Comparison of ENCODE assay signal across 8 mouse cellular contexts in the genomic region with DNA sequence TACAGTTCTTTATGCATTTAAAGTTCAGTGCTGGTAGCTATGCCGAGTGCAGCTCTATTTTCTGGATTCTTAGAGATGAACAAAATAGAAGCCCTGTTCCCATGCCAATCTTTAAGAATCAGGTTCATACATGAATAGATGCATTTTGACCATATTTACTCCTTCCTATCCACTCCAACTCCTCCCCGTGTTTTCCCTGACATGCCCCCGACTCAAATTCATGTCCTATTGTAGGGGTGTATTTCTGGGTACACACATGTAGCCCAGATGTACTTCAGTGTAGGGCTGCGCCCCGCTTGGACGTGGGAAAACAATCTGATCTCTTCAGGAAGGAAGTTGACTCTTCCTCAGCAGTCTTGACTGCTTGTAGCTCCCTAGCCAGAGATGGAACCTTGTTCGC. TPM values are rescaled to one million over a fixed set of nuclear protein-coding genes. Genes with fewer than 3 reads are reported as not detected.
DNase-seq lines count a peak whose midpoint lies in the region; ATAC-seq and TF ChIP-seq lines count a peak whose summit lies in the region.

No protein-coding gene starts in this region.

- peaks cover 24% of the 10 kb centered on the region for H3K4me1 ChIP-seq in heart, embryonic 13.5 days
- no peaks in the 10 kb centered on the region for H3K4me1 ChIP-seq in limb, embryonic 11.5 days (ENCODE audit: control insufficient read depth, insufficient read depth, low read length)
- no peaks in the 10 kb centered on the region for H3K4me1 ChIP-seq in midbrain, postnatal 0 days (ENCODE audit: insufficient read depth, low read length)

- TF ChIP-seq CTCF in midbrain, postnatal 0 days (IDR thresholded peaks at IDR 0.05) = no peak

- ATAC-seq in heart, embryonic 13.5 days (ENCODE audit: extremely low read depth, insufficient number of reproducible peaks, low FRiP score, low TSS enrichment) = no peak
- peak; percentile 33; the same call in 1 of the 2 replicates for ATAC-seq in limb, embryonic 11.5 days (ENCODE audit: insufficient number of reproducible peaks, low FRiP score, low TSS enrichment, low read depth)
- ATAC-seq in midbrain, postnatal 0 days (ENCODE audit: low FRiP score) = peak; percentile 43

- WGBS in heart, embryonic 13.5 days = 9% methylated on average over 7 of the region's 7 CpGs
- 15% methylated on average over 7 of the region's 7 CpGs for WGBS in limb, embryonic 11.5 days
- 17% methylated on average over 7 of the region's 7 CpGs for WGBS in midbrain, postnatal 0 days

- H3K27me3 ChIP-seq in heart, embryonic 13.5 days (replicated peaks) = no peaks in the 10 kb centered on the region
- H3K27me3 ChIP-seq in limb, embryonic 11.5 days (ENCODE audit: control insufficient read depth, insufficient read depth, low read length) = no peaks in the 10 kb centered on the region
- no peaks in the 10 kb centered on the region for H3K27me3 ChIP-seq in midbrain, postnatal 0 days (ENCODE audit: insufficient read depth, low read length)

- peak overlapping the region; percentile 99 for H3K9ac ChIP-seq in heart, embryonic 13.5 days
- H3K9ac ChIP-seq in limb, embryonic 11.5 days (ENCODE audit: low read length) = peak overlapping the region; percentile 95
- H3K9ac ChIP-seq in midbrain, postnatal 0 days (replicated peaks; ENCODE audit: low read length, poor library complexity, severe bottlenecking) = peak overlapping the region; percentile 33

- peak overlapping the region; percentile 84 for H3K4me2 ChIP-seq in heart, embryonic 13.5 days
- peak overlapping the region; percentile 61 for H3K4me2 ChIP-seq in limb, embryonic 11.5 days (ENCODE audit: low read depth, severe bottlenecking)
- H3K4me2 ChIP-seq in midbrain, postnatal 0 days (ENCODE audit: low read depth, low read length, poor library complexity, severe bottlenecking) = peak overlapping the region; percentile 68

- no peaks in the 10 kb centered on the region for H3K9me3 ChIP-seq in heart, embryonic 13.5 days
- no peaks in the 10 kb centered on the region for H3K9me3 ChIP-seq in limb, embryonic 11.5 days (ENCODE audit: control insufficient read depth, low read length)
- H3K9me3 ChIP-seq in midbrain, postnatal 0 days (ENCODE audit: low read length) = no peaks in the 10 kb centered on the region

- DNase-seq in adrenal gland, postnatal 10 days = peak; percentile 14
- no peak for DNase-seq in adrenal gland, postnatal 36 days
- DNase-seq in urinary bladder, postnatal 14 days (ENCODE audit: low spot score) = peak; percentile 5
- DNase-seq in urinary bladder, postnatal 36 days (ENCODE audit: low spot score in 2 of 2) = no peak
- DNase-seq in limb, embryonic 11.5 days (ENCODE audit: low spot score) = peak; percentile 41
- DNase-seq in midbrain, postnatal 0 days (ENCODE audit: low spot score) = peak; percentile 9
- no peak for DNase-seq in left cerebral cortex, postnatal 14 days (ENCODE audit: low spot score in 2 of 2)

- peak overlapping the region; percentile 95 for H3K4me3 ChIP-seq in heart, embryonic 13.5 days
- H3K4me3 ChIP-seq in limb, embryonic 11.5 days (ENCODE audit: low read depth, low read length) = peak overlapping the region; percentile 90
- H3K4me3 ChIP-seq in midbrain, postnatal 0 days (ENCODE audit: low read depth, low read length) = peak overlapping the region; percentile 90

- peak overlapping the region; percentile 100 for H3K27ac ChIP-seq in heart, embryonic 13.5 days (replicated peaks)
- peak overlapping the region; percentile 100 for H3K27ac ChIP-seq in limb, embryonic 11.5 days (replicated peaks; ENCODE audit: low read depth, low read length)
- H3K27ac ChIP-seq in midbrain, postnatal 0 days (ENCODE audit: low read depth, low read length) = peak overlapping the region; percentile 97

- intact Hi-C loops in left cerebral cortex, postnatal 14 days (cut with DNase I) = loop anchor here (5.0 kb wide), 1 partner anchor 105 kb away; the partner anchor contains the start of gene 9330182L06Rik

- H3K36me3 ChIP-seq in heart, embryonic 13.5 days = 0 out of 2 replicates have a peak, but pooled peaks cover 6% of the 10 kb centered on the region
- H3K36me3 ChIP-seq in limb, embryonic 11.5 days (ENCODE audit: control insufficient read depth, insufficient read depth, low read length) = no peaks in the 10 kb centered on the region
- H3K36me3 ChIP-seq in midbrain, postnatal 0 days (ENCODE audit: insufficient read depth, low read length) = no peaks in the 10 kb centered on the region

RNA-seq across cellular contexts. Expression of gene Dmtf1, which starts 0.5 kb away (rescaled TPM):
- 10 to 100 TPM; 22.0 to 30.5 TPM for total RNA-seq in adrenal gland, postnatal 10 days (2021)
- total RNA-seq in adrenal gland, postnatal 36 days (2021) = 10 to 100 TPM; 26.2 to 27.1 TPM
- 24.5 and 27.7 TPM in 2 replicates for polyA plus RNA-seq in heart, embryonic 13.5 days (2015; fragmentation: Nextera tagmentation; extraction: Ambion mirVana)
- polyA plus RNA-seq in limb, embryonic 11.5 days (2014; fragmentation: Nextera tagmentation; extraction: Ambion mirVana) = 65.2 and 69.6 TPM in 2 replicates
- total RNA-seq in midbrain, postnatal 0 days (2014; rRNA removed) = 38.7 and 42.5 TPM in 2 replicates
- 29.7 and 31.3 TPM in 2 replicates for polyA plus RNA-seq in midbrain, postnatal 0 days (2015; fragmentation: Nextera tagmentation; extraction: Ambion mirVana)
- total RNA-seq in left cerebral cortex, postnatal 14 days (2021) = 10 to 100 TPM; 46.5 to 51.2 TPM

Comparison
In these comparisons a context has a peak if more than half of its experiments do, and no peak if none do; other contexts are left out.
1. DNase-seq: peak in adrenal gland, postnatal 10 days (single experiment), urinary bladder, postnatal 14 days (single experiment), limb, embryonic 11.5 days (single experiment) and midbrain, postnatal 0 days (single experiment); none in adrenal gland, postnatal 36 days (0 of 2), urinary bladder, postnatal 36 days (0 of 2) and left cerebral cortex, postnatal 14 days (0 of 2).
2. H3K9ac ChIP-seq: peak in every context shown above with its lines; median percentile 99 in heart, embryonic 13.5 days; 95 in limb, embryonic 11.5 days; 33 in midbrain, postnatal 0 days.
3. Peak in every context shown above with its lines, with median percentiles within 50 percentile points of each other: H3K27ac ChIP-seq, H3K4me2 ChIP-seq and H3K4me3 ChIP-seq.